Mouse (Mus musculus) midbrain, postnatal 0 days (tissue): Measurements from ENCODE around the gene Pdzph1. TPM values are rescaled to one million over a fixed set of nuclear protein-coding genes. Genes with fewer than 3 reads are reported as not detected.

Experiments used
- ATAC-seq: fragments of 200-750 bp; cut with Nextera tagmentation; 2 replicates; pipeline ENCODE4 v1.8.0; 2017; ENCODE audit warnings: moderate number of reproducible peaks, mild to moderate bottlenecking, moderate TSS enrichment, moderate library complexity; ENCODE audit not compliant: low FRiP score
- DNase-seq: peaks from one replicate; pipeline ENCODE4 v3.0.0-alpha.2; 2015; ENCODE audit warnings: low spot score
- H3K27ac ChIP-seq: fragments of 300-500 bp; sonication (generic); 2 replicates; pipeline ENCODE4 v1.5.1; 2014; ENCODE audit warnings: low read depth, mild to moderate bottlenecking, low read length, mixed read lengths
- H3K27me3 ChIP-seq: fragments of 300-500 bp; sonication (generic); 2 replicates; pipeline ENCODE4 v1.6.1; 2014; ENCODE audit warnings: low read length, control low read depth, mixed read lengths; ENCODE audit not compliant: insufficient read depth
- H3K36me3 ChIP-seq: fragments of 300-500 bp; sonication (generic); 2 replicates; pipeline ENCODE4 v1.6.1; 2014; ENCODE audit warnings: low read length, control low read depth, mixed read lengths; ENCODE audit not compliant: insufficient read depth
- H3K4me1 ChIP-seq: fragments of 300-500 bp; sonication (generic); 2 replicates; pipeline ENCODE4 v1.6.1; 2014; ENCODE audit warnings: mild to moderate bottlenecking, control low read depth, antibody characterized with exemption, low read length, mixed read lengths; ENCODE audit not compliant: insufficient read depth
- H3K4me2 ChIP-seq: fragments of 300-500 bp; sonication (generic); 2 replicates; pipeline ENCODE4 v1.6.1; 2014; ENCODE audit warnings: low read depth, mild to moderate bottlenecking, low read length, mixed read lengths; ENCODE audit not compliant: poor library complexity, severe bottlenecking
- H3K4me3 ChIP-seq: fragments of 300-500 bp; sonication (generic); 2 replicates; pipeline ENCODE4 v1.5.1; 2014; ENCODE audit warnings: low read depth, mild to moderate bottlenecking, low read length, moderate library complexity
- H3K9ac ChIP-seq: fragments of 300-500 bp; sonication (generic); replicated peaks from 2 replicates; pipeline ENCODE4 v1.6.1; 2014; ENCODE audit warnings: mild to moderate bottlenecking, low read length, moderate library complexity, mixed read lengths; ENCODE audit not compliant: poor library complexity, severe bottlenecking
- H3K9me3 ChIP-seq: fragments of 300-500 bp; sonication (generic); 2 replicates; pipeline ENCODE4 v1.6.1; 2016; ENCODE audit warnings: low read length, control low read depth
- CTCF ChIP-seq: IDR thresholded peaks from 2 replicates; pipeline ENCODE4 v1.5.1; 2016; ENCODE audit warnings: antibody characterized with exemption, mild to moderate bottlenecking
- WGBS: fragments of 180-500 bp; shearing (Covaris S2); extraction: QIAGEN DNeasy Blood & Tissue Kit; methylation state at CpG from one replicate; pipeline ENCODE4 v1.1.7; 2014; 5-methylcytosine and 5-hydroxymethylcytosine counted together
- polyA plus RNA-seq: library from polyadenylated mRNA; unstranded; fragments of >200 nt; fragmentation: Nextera tagmentation; extraction: Ambion mirVana; gene quantifications from 2 replicates; pipeline ENCODE4 v1.2.1, GENCODE M21; 2015
- total RNA-seq: library from RNA; depleted of rRNA; stranded (reverse); fragments of >200 nt; gene quantifications from 2 replicates; pipeline ENCODE4 v1.2.3, GENCODE M21; 2014

Pdzph1 gene
- total and polyA plus RNA-seq, 2 experiments from 2014 or later, result 2.2 to 6.4 TPM

- H3K4me3 ChIP-seq, result no peak overlapping the region
- H3K9me3 ChIP-seq, result no peaks in the 10 kb centered on the region
- no peak overlapping the region for H3K9ac ChIP-seq
- no peak overlapping the region for H3K27ac ChIP-seq
- H3K36me3 ChIP-seq, result no peaks in the 10 kb centered on the region
- TF ChIP-seq CTCF, result no peak
- H3K27me3 ChIP-seq, result no peaks in the 10 kb centered on the region
- ATAC-seq (no peak), DNase-seq (no peak)
- H3K4me2 ChIP-seq, result no peak overlapping the region
- no peaks in the 10 kb centered on the region for H3K4me1 ChIP-seq
- 86% methylated on average over 3 of the region's 3 CpGs for WGBS
Observed at GRCm38 (mm10) chr17:58918539-58918938, 72.6 kb downstream of the Pdzph1 start.

- DNase-seq (no peak), ATAC-seq (no peak)
- no peaks in the 10 kb centered on the region for H3K27me3 ChIP-seq
- H3K4me1 ChIP-seq, result no peaks in the 10 kb centered on the region
- no peak overlapping the region for H3K27ac ChIP-seq
- H3K4me2 ChIP-seq, result no peak overlapping the region
- no peak for TF ChIP-seq CTCF
- no peak overlapping the region for H3K9ac ChIP-seq
- no peak overlapping the region for H3K4me3 ChIP-seq
- no peaks in the 10 kb centered on the region for H3K36me3 ChIP-seq
- H3K9me3 ChIP-seq, result no peaks in the 10 kb centered on the region
- 89% methylated on average over 7 of the region's 7 CpGs for WGBS
Observed at GRCm38 (mm10) chr17:58911564-58911963, 79.6 kb downstream of the Pdzph1 start.

DNA sequence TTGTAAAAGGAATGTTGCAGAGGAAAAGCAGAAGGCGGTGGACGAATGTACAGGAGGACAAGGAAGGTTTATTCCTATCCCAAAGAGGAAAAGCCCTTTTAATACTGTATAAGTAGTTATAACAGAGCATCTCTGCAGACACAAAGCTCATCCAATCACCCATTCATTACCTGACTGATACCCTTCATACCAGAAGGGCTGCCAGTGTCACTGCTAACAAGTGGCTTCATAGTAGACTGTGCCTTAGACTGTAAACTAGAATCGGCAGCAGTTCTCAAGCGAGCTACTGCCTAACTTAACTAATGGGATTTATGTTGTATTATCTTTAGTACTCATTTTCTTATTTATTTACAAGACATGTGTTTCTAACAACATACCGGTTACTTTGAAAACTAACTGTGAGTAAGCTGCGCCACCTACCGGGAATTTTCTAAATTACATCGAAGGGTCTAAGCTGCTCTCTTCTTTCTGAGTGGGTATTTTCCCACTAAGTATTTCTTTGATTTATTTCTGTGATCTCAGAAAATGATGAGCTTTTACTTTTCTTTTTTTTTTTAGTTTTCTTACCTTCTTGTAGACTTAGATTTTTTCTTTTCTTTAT is 82.0 kb downstream of the Pdzph1 start:
- Histone ChIP-seq H3K9me3 (no peaks in the 10 kb centered on the region), H3K9ac (no peak overlapping the region), H3K27ac (no peak overlapping the region), H3K27me3 (no peaks in the 10 kb centered on the region), H3K36me3 (no peaks in the 10 kb centered on the region), H3K4me3 (no peak overlapping the region), H3K4me1 (no peaks in the 10 kb centered on the region), H3K4me2 (no peak overlapping the region)
- ATAC-seq (no peak), DNase-seq (peak; percentile 86)
- peak; percentile 85 for TF ChIP-seq CTCF
- WGBS, result 36% methylated on average over 8 of the region's 8 CpGs

DNA sequence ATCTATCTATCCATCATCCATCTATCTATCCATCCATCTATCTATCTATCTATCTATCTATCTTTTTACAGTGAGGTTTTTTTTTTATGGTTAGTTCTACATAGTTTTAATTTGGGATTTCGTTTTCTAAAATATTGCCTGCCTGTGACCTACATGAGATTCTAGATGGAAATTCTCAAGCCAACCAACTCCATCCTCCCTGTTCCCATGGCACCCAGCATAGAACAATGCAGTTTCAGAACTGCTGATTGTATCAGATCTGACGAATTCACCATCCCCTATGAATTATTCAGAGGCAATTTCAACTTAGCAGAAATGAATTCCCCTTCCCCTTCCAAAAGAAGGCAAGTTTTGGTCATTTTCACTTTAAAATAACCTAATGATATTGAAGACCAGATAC is 85.2 kb downstream of the Pdzph1 start:
- no peak for TF ChIP-seq CTCF
- 36% methylated on average over 2 of the region's 2 CpGs for WGBS
- H3K4me1 ChIP-seq, result no peaks in the 10 kb centered on the region
- peak; percentile 19 for DNase-seq
- no peaks in the 10 kb centered on the region for H3K27me3 ChIP-seq
- H3K4me3 ChIP-seq, result no peak overlapping the region
- no peak overlapping the region for H3K9ac ChIP-seq
- no peaks in the 10 kb centered on the region for H3K36me3 ChIP-seq
- no peak overlapping the region for H3K27ac ChIP-seq
- ATAC-seq, result no peak
- no peak overlapping the region for H3K4me2 ChIP-seq
- H3K9me3 ChIP-seq, result no peaks in the 10 kb centered on the region

DNA sequence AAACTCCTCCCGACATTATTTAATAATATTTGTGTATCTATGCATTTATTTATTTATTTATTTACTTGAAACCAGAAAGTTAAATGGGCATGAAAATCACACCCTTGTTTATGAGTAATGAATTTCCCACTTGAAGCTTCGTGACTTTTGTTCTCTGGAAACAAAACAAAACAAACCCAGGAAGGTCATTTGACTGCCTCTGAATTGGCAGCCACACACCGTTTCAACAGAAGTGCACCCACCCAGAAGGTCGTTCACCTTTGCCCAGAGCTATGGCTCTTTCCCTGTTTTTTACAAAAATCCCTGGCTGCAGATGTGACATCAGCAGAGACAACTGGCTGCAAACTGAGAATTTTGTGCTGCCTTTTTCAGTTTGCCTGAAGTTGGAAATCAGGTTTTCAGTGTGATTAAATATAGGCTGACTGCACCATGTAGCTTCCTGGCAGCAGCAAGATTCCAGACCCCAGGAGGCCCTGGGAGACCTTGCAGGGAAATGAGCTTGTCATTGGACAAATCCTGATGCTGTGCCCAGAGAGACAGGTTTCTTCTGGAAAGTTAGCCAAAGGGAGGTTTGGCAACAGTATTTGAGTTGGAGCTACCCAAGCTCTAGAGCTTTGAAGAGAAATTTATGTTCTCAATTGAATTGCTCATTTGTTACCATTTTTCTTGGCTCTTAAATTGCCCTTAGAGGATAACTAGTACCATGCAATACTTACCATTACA is 99.5 kb downstream of the Pdzph1 start:
- no peak overlapping the region for H3K9ac ChIP-seq
- H3K36me3 ChIP-seq, result no peaks in the 10 kb centered on the region
- WGBS, result 41% methylated on average over 4 of the region's 4 CpGs
- no peak overlapping the region for H3K27ac ChIP-seq
- H3K4me3 ChIP-seq, result no peak overlapping the region
- no peak for TF ChIP-seq CTCF
- no peaks in the 10 kb centered on the region for H3K27me3 ChIP-seq
- peak; percentile 65 for DNase-seq
- H3K4me1 ChIP-seq, result no peaks in the 10 kb centered on the region
- 0 out of 2 replicates have a peak, but pooled peaks have one; percentile 16 for ATAC-seq
- no peaks in the 10 kb centered on the region for H3K9me3 ChIP-seq
- no peak overlapping the region for H3K4me2 ChIP-seq

- WGBS, result 15% methylated on average over 4 of the region's 4 CpGs
- Histone ChIP-seq H3K9ac (no peak overlapping the region), H3K4me2 (no peak overlapping the region), H3K27ac (0 out of 2 replicates have a peak overlapping the region, but pooled peaks have one; percentile 32), H3K4me3 (no peak overlapping the region), H3K4me1 (no peaks in the 10 kb centered on the region), H3K9me3 (no peaks in the 10 kb centered on the region), H3K27me3 (no peaks in the 10 kb centered on the region), H3K36me3 (no peaks in the 10 kb centered on the region)
- no peak for TF ChIP-seq CTCF
- no peak for DNase-seq
- ATAC-seq, result no peak
Observed at GRCm38 (mm10) chr17:58889905-58890645, 101.1 kb downstream of the Pdzph1 start.
